Mouse (Mus musculus): Measurements from ENCODE around the gene Pla2g7. TPM values are rescaled to one million over a fixed set of nuclear protein-coding genes. Genes with fewer than 3 reads are reported as not detected.
"Not testable (repeated sequence)": the region's sequence is repeated elsewhere in the genome, so short reads cannot be mapped to it uniquely, and the experiment has no call there.

The Pla2g7 gene
- polyA plus RNA-seq, 1 experiment = 2.9 TPM

GRCm38 (mm10) chr17:43534362-43535222 lies 33.3 kb upstream of the Pla2g7 start:
- Histone ChIP-seq H3K79me2 (ENCODE audit: control insufficient read depth, insufficient read depth) (no peaks in the 10 kb centered on the region), H3ac (ENCODE audit: control insufficient read depth, insufficient read length, low read depth) (no peak overlapping the region), H3K4me3 (ENCODE audit: insufficient read depth, poor library complexity, severe bottlenecking) (no peak overlapping the region), H3K36me3 (ENCODE audit: control insufficient read depth, insufficient read depth) (no peaks in the 10 kb centered on the region), H3K79me3 (ENCODE audit: low read depth) (no peaks in the 10 kb centered on the region), H3K27me3 (ENCODE audit: control insufficient read depth, insufficient read depth, insufficient read length) (no peaks in the 10 kb centered on the region)
- TF ChIP-seq MAX (IDR thresholded peaks at IDR 0.05) (no peak), CTCF (IDR thresholded peaks at IDR 0.05; ENCODE audit: control insufficient read depth, insufficient read depth, insufficient read length) (no peak), MYOG (IDR thresholded peaks at IDR 0.05; ENCODE audit: control insufficient read depth, extremely low read depth, insufficient read length) (no peak), USF1 (IDR thresholded peaks at IDR 0.05; ENCODE audit: low read depth) (no peak)

GRCm38 (mm10) chr17:43536841-43537240 lies 31.1 kb upstream of the Pla2g7 start:
- H3ac ChIP-seq (ENCODE audit: control insufficient read depth, insufficient read length, low read depth); H3K79me2 ChIP-seq (ENCODE audit: control insufficient read depth, insufficient read depth); H3K4me3 ChIP-seq (ENCODE audit: insufficient read depth, poor library complexity, severe bottlenecking); H3K36me3 ChIP-seq (ENCODE audit: control insufficient read depth, insufficient read depth); H3K79me3 ChIP-seq (ENCODE audit: low read depth); H3K27me3 ChIP-seq (ENCODE audit: control insufficient read depth, insufficient read depth, insufficient read length): not testable (repeated sequence)

DNA sequence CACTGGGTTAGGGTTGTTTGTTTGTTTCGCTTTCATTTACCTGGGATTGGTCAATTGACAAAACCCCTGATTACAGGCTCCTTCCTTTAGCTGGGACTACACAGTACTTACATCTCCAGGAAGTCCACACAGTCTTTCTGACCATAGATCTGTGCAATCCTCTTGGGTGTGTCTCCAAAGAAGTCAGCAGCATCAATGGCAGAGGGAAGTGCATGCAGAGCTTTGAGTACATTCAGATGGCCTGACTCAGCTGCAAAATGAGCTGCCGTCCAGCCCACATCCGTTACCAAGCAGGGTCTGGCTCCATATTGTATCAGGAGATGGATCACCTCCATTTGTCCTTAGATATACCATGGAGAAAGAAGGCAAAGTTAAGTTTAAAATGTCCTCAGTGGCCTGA lies 29.1 kb upstream of the Pla2g7 start:
- Histone ChIP-seq H3K4me3 (ENCODE audit: insufficient read depth, poor library complexity, severe bottlenecking) (no peak overlapping the region), H3K36me3 (ENCODE audit: control insufficient read depth, insufficient read depth) (no peaks in the 10 kb centered on the region), H3K79me3 (ENCODE audit: low read depth) (no peaks in the 10 kb centered on the region), H3K27me3 (ENCODE audit: control insufficient read depth, insufficient read depth, insufficient read length) (no peaks in the 10 kb centered on the region), H3K79me2 (ENCODE audit: control insufficient read depth, insufficient read depth) (no peaks in the 10 kb centered on the region), H3ac (ENCODE audit: control insufficient read depth, insufficient read length, low read depth) (no peak overlapping the region)
- TF ChIP-seq FOSL1 (IDR thresholded peaks at IDR 0.05; ENCODE audit: insufficient read depth, low read length, poor library complexity, severe bottlenecking) = no peak
- peak; percentile 3 for TF ChIP-seq CEBPB (IDR thresholded peaks at IDR 0.05; ENCODE audit: low read depth)

GRCm38 (mm10) chr17:43543539-43543938 lies 24.4 kb upstream of the Pla2g7 start, which contains the start of gene Ankrd66:
Gene Ankrd66, minus strand, starts transcription at chr17:43543639.
- H3K79me2 ChIP-seq (ENCODE audit: control insufficient read depth, insufficient read depth) = no peaks in the 10 kb centered on the region
- H3ac ChIP-seq (ENCODE audit: control insufficient read depth, insufficient read length, low read depth) = no peak within 1 kb of the TSS
- no peaks in the 10 kb centered on the region for H3K36me3 ChIP-seq (ENCODE audit: control insufficient read depth, insufficient read depth)
- H3K79me3 ChIP-seq (ENCODE audit: low read depth) = no peaks in the 10 kb centered on the region
- H3K27me3 ChIP-seq (ENCODE audit: control insufficient read depth, insufficient read depth, insufficient read length) = no peaks in the 10 kb centered on the region
- TF ChIP-seq CTCF (IDR thresholded peaks at IDR 0.05; ENCODE audit: control insufficient read depth, insufficient read depth, insufficient read length) (no peak), USF1 (IDR thresholded peaks at IDR 0.05; ENCODE audit: low read depth) (no peak), MYOD1 (IDR thresholded peaks at IDR 0.05; ENCODE audit: control insufficient read depth, insufficient read length, low read depth) (no peak), FOSL1 (IDR thresholded peaks at IDR 0.05; ENCODE audit: insufficient read depth, low read length, poor library complexity, severe bottlenecking) (no peak), MYOG (IDR thresholded peaks at IDR 0.05; ENCODE audit: control insufficient read depth, extremely low read depth, insufficient read length) (no peak), MAX (IDR thresholded peaks at IDR 0.05) (no peak), CEBPB (IDR thresholded peaks at IDR 0.05; ENCODE audit: low read depth) (no peak)
- H3K4me3 ChIP-seq (ENCODE audit: insufficient read depth, poor library complexity, severe bottlenecking) = no peak within 1 kb of the TSS

GRCm38 (mm10) chr17:43544040-43544439 lies 23.9 kb upstream of the Pla2g7 start:
- no peak overlapping the region for H3K4me3 ChIP-seq (ENCODE audit: insufficient read depth, poor library complexity, severe bottlenecking)
- no peaks in the 10 kb centered on the region for H3K36me3 ChIP-seq (ENCODE audit: control insufficient read depth, insufficient read depth)
- no peaks in the 10 kb centered on the region for H3K79me3 ChIP-seq (ENCODE audit: low read depth)
- H3ac ChIP-seq (ENCODE audit: control insufficient read depth, insufficient read length, low read depth) = no peak overlapping the region
- H3K27me3 ChIP-seq (ENCODE audit: control insufficient read depth, insufficient read depth, insufficient read length) = no peaks in the 10 kb centered on the region
- H3K79me2 ChIP-seq (ENCODE audit: control insufficient read depth, insufficient read depth) = no peaks in the 10 kb centered on the region
- TF ChIP-seq MAX (IDR thresholded peaks at IDR 0.05) (no peak), MYOG (IDR thresholded peaks at IDR 0.05; ENCODE audit: control insufficient read depth, extremely low read depth, insufficient read length) (no peak), FOSL1 (IDR thresholded peaks at IDR 0.05; ENCODE audit: insufficient read depth, low read length, poor library complexity, severe bottlenecking) (no peak), USF1 (IDR thresholded peaks at IDR 0.05; ENCODE audit: low read depth) (no peak)

- TF ChIP-seq CTCF (IDR thresholded peaks at IDR 0.05; ENCODE audit: control insufficient read depth, insufficient read depth, insufficient read length) (no peak), MYOG (IDR thresholded peaks at IDR 0.05; ENCODE audit: control insufficient read depth, extremely low read depth, insufficient read length) (no peak), USF1 (IDR thresholded peaks at IDR 0.05; ENCODE audit: low read depth) (no peak), FOSL1 (IDR thresholded peaks at IDR 0.05; ENCODE audit: insufficient read depth, low read length, poor library complexity, severe bottlenecking) (no peak), MAX (IDR thresholded peaks at IDR 0.05) (no peak), MYOD1 (IDR thresholded peaks at IDR 0.05; ENCODE audit: control insufficient read depth, insufficient read length, low read depth) (no peak), CEBPB (IDR thresholded peaks at IDR 0.05; ENCODE audit: low read depth) (no peak)
- Histone ChIP-seq H3K79me3 (ENCODE audit: low read depth) (no peaks in the 10 kb centered on the region), H3K36me3 (ENCODE audit: control insufficient read depth, insufficient read depth) (no peaks in the 10 kb centered on the region), H3ac (ENCODE audit: control insufficient read depth, insufficient read length, low read depth) (no peak overlapping the region), H3K4me3 (ENCODE audit: insufficient read depth, poor library complexity, severe bottlenecking) (no peak overlapping the region), H3K79me2 (ENCODE audit: control insufficient read depth, insufficient read depth) (no peaks in the 10 kb centered on the region), H3K27me3 (ENCODE audit: control insufficient read depth, insufficient read depth, insufficient read length) (no peaks in the 10 kb centered on the region)
Observed at GRCm38 (mm10) chr17:43551122-43551630, 16.7 kb upstream of the Pla2g7 start.

All from C2C12 (cell line).